Mouse (Mus musculus) embryonic facial prominence, embryonic 13.5 days (tissue): ENCODE measurements around the gene Scyl3. TPM values are rescaled to one million over a fixed set of nuclear protein-coding genes. Genes with fewer than 3 reads are reported as not detected.

ENCODE experiments used
- ATAC-seq: fragments of 200-750 bp; cut with Nextera tagmentation; 2 replicates; pipeline ENCODE4 v1.8.0; 2017; ENCODE audit warnings: low read depth; ENCODE audit not compliant: insufficient number of reproducible peaks, insufficient read depth, low FRiP score, low TSS enrichment
- H3K27ac ChIP-seq: fragments of 300-500 bp; sonication (generic); 2 replicates; pipeline ENCODE4 v1.5.1; 2015; ENCODE audit warnings: moderate library complexity, mild to moderate bottlenecking, inconsistent platforms
- H3K27me3 ChIP-seq: fragments of 300-500 bp; sonication (generic); 2 replicates; pipeline ENCODE4 v1.6.1; 2015; ENCODE audit warnings: mild to moderate bottlenecking, inconsistent platforms
- H3K36me3 ChIP-seq: fragments of 300-500 bp; sonication (generic); 2 replicates; pipeline ENCODE4 v1.6.1; 2015; ENCODE audit warnings: mild to moderate bottlenecking, inconsistent platforms
- H3K4me1 ChIP-seq: fragments of 300-500 bp; sonication (generic); 2 replicates; pipeline ENCODE4 v1.6.1; 2015; ENCODE audit warnings: inconsistent platforms
- H3K4me2 ChIP-seq: fragments of 300-500 bp; sonication (generic); 2 replicates; pipeline ENCODE4 v1.6.1; 2015; ENCODE audit warnings: moderate library complexity, mild to moderate bottlenecking, inconsistent platforms
- H3K4me3 ChIP-seq: fragments of 300-500 bp; sonication (generic); 2 replicates; pipeline ENCODE4 v1.5.1; 2015; ENCODE audit warnings: mild to moderate bottlenecking, inconsistent platforms
- H3K9ac ChIP-seq: fragments of 300-500 bp; sonication (generic); 2 replicates; pipeline ENCODE4 v1.6.1; 2015; ENCODE audit warnings: mild to moderate bottlenecking, inconsistent platforms
- H3K9me3 ChIP-seq: fragments of 300-500 bp; sonication (generic); 2 replicates; pipeline ENCODE4 v1.6.1; 2016; ENCODE audit warnings: inconsistent platforms
- WGBS: fragments of 180-500 bp; shearing (Covaris S2); methylation state at CpG from one replicate; pipeline ENCODE4 v1.1.7; 2015; ENCODE audit warnings: mixed read lengths; 5-methylcytosine and 5-hydroxymethylcytosine counted together
- polyA plus RNA-seq: library from polyadenylated mRNA; unstranded; fragments of >200 nt; fragmentation: Nextera tagmentation; extraction: Ambion mirVana; gene quantifications from 2 replicates; pipeline ENCODE4 v1.2.1, GENCODE M21; 2015

The Scyl3 gene
- polyA plus RNA-seq, 1 experiment from 2014 or later: 20.4 TPM

GRCm38 (mm10) chr1:163910785-163911184 lies 18.1 kb upstream of the Scyl3 start:
- no peaks in the 10 kb centered on the region for H3K27me3 ChIP-seq
- H3K9me3 ChIP-seq: no peaks in the 10 kb centered on the region
- peaks cover 13% of the 10 kb centered on the region for H3K4me1 ChIP-seq
- peaks cover 3% of the 10 kb centered on the region; the same call in 1 of the 2 replicates for H3K36me3 ChIP-seq
- no peak overlapping the region for H3K4me3 ChIP-seq
- WGBS: 85% methylated on average over 9 of the region's 9 CpGs
- no peak overlapping the region for H3K9ac ChIP-seq
- no peak for ATAC-seq
- no peak overlapping the region for H3K4me2 ChIP-seq
- no peak overlapping the region for H3K27ac ChIP-seq

GRCm38 (mm10) chr1:163911981-163912380 lies 16.9 kb upstream of the Scyl3 start:
- no peak for ATAC-seq
- no peak overlapping the region for H3K9ac ChIP-seq
- WGBS: 92% methylated on average over 11 of the region's 11 CpGs
- no peaks in the 10 kb centered on the region for H3K27me3 ChIP-seq
- no peak overlapping the region for H3K4me3 ChIP-seq
- peaks cover 13% of the 10 kb centered on the region for H3K4me1 ChIP-seq
- H3K4me2 ChIP-seq: no peak overlapping the region
- peaks cover 11% of the 10 kb centered on the region for H3K36me3 ChIP-seq
- no peaks in the 10 kb centered on the region for H3K9me3 ChIP-seq
- no peak overlapping the region for H3K27ac ChIP-seq

GRCm38 (mm10) chr1:163917349-163918160 lies 11.3 kb upstream of the Scyl3 start:
- Histone ChIP-seq H3K36me3 (peaks cover 21% of the 10 kb centered on the region), H3K4me3 (no peak overlapping the region), H3K27ac (no peak overlapping the region), H3K9ac (no peak overlapping the region), H3K9me3 (no peaks in the 10 kb centered on the region), H3K4me1 (no peaks in the 10 kb centered on the region), H3K27me3 (no peaks in the 10 kb centered on the region), H3K4me2 (no peak overlapping the region)
- no peak for ATAC-seq
- WGBS: 96% methylated on average over 5 of the region's 5 CpGs

GRCm38 (mm10) chr1:163924093-163924492 lies 4.8 kb upstream of the Scyl3 start:
- no peak overlapping the region for H3K4me3 ChIP-seq
- H3K27me3 ChIP-seq: no peaks in the 10 kb centered on the region
- H3K27ac ChIP-seq: no peak overlapping the region
- no peak overlapping the region for H3K9ac ChIP-seq
- no peaks in the 10 kb centered on the region for H3K9me3 ChIP-seq
- WGBS: 92% methylated on average over 8 of the region's 8 CpGs
- no peak overlapping the region for H3K4me2 ChIP-seq
- no peak for ATAC-seq
- 0 out of 2 replicates have a peak, but pooled peaks cover 4% of the 10 kb centered on the region for H3K4me1 ChIP-seq
- no peaks in the 10 kb centered on the region for H3K36me3 ChIP-seq

GRCm38 (mm10) chr1:163929636-163930457 lies 947 bp downstream of the Scyl3 start:
- Histone ChIP-seq H3K9ac (peak overlapping the region; percentile 95), H3K4me2 (peak overlapping the region; percentile 76), H3K4me3 (peak overlapping the region; percentile 96), H3K27ac (peak overlapping the region; percentile 73), H3K27me3 (no peaks in the 10 kb centered on the region), H3K9me3 (no peaks in the 10 kb centered on the region), H3K4me1 (peaks cover 18% of the 10 kb centered on the region), H3K36me3 (peaks cover 15% of the 10 kb centered on the region)
- WGBS: under 1% methylated on average over 76 of the region's 77 CpGs
- peak; percentile 88 for ATAC-seq

- ATAC-seq: no peak
- Histone ChIP-seq H3K4me3 (peak overlapping the region; percentile 96), H3K9ac (peak overlapping the region; percentile 95), H3K4me2 (peak overlapping the region; percentile 76), H3K36me3 (peaks cover 21% of the 10 kb centered on the region), H3K27me3 (no peaks in the 10 kb centered on the region), H3K4me1 (peaks cover 18% of the 10 kb centered on the region), H3K27ac (peak overlapping the region; percentile 73; the same call in 1 of the 2 replicates), H3K9me3 (no peaks in the 10 kb centered on the region)
- WGBS: 4% methylated on average over 12 of the region's 12 CpGs
Observed at GRCm38 (mm10) chr1:163930458-163930794, 1.5 kb downstream of the Scyl3 start.

GRCm38 (mm10) chr1:163931801-163932200 lies 2.9 kb downstream of the Scyl3 start:
- ATAC-seq: no peak
- Histone ChIP-seq H3K4me2 (no peak overlapping the region), H3K36me3 (peaks cover 34% of the 10 kb centered on the region), H3K27me3 (no peaks in the 10 kb centered on the region), H3K9me3 (no peaks in the 10 kb centered on the region), H3K4me3 (no peak overlapping the region), H3K27ac (no peak overlapping the region), H3K9ac (no peak overlapping the region), H3K4me1 (peaks cover 18% of the 10 kb centered on the region)
- WGBS: 82% methylated on average over 8 of the region's 8 CpGs

GRCm38 (mm10) chr1:163934591-163934990 lies 5.7 kb downstream of the Scyl3 start:
- H3K36me3 ChIP-seq: peaks cover 56% of the 10 kb centered on the region
- WGBS: 84% methylated on average over 2 of the region's 2 CpGs
- H3K9me3 ChIP-seq: no peaks in the 10 kb centered on the region
- no peak overlapping the region for H3K4me3 ChIP-seq
- no peak overlapping the region for H3K4me2 ChIP-seq
- H3K4me1 ChIP-seq: peaks cover 14% of the 10 kb centered on the region
- no peaks in the 10 kb centered on the region for H3K27me3 ChIP-seq
- ATAC-seq: no peak
- no peak overlapping the region for H3K27ac ChIP-seq
- no peak overlapping the region for H3K9ac ChIP-seq

GRCm38 (mm10) chr1:163942056-163942455 lies 13.2 kb downstream of the Scyl3 start:
- no peak for ATAC-seq
- H3K4me1 ChIP-seq: no peaks in the 10 kb centered on the region
- H3K4me2 ChIP-seq: no peak overlapping the region
- no peaks in the 10 kb centered on the region for H3K9me3 ChIP-seq
- WGBS: 52% methylated on average over 6 of the region's 6 CpGs
- peaks cover 87% of the 10 kb centered on the region for H3K36me3 ChIP-seq
- no peak overlapping the region for H3K9ac ChIP-seq
- H3K4me3 ChIP-seq: no peak overlapping the region
- H3K27ac ChIP-seq: no peak overlapping the region
- no peaks in the 10 kb centered on the region for H3K27me3 ChIP-seq

GRCm38 (mm10) chr1:163953396-163953795 lies 24.5 kb downstream of the Scyl3 start:
- H3K36me3 ChIP-seq: peaks cover 81% of the 10 kb centered on the region
- 88% methylated on average over 2 of the region's 2 CpGs for WGBS
- H3K9me3 ChIP-seq: no peaks in the 10 kb centered on the region
- H3K4me2 ChIP-seq: no peak overlapping the region
- ATAC-seq: no peak
- no peak overlapping the region for H3K9ac ChIP-seq
- H3K4me3 ChIP-seq: no peak overlapping the region
- no peak overlapping the region for H3K27ac ChIP-seq
- no peaks in the 10 kb centered on the region for H3K27me3 ChIP-seq
- H3K4me1 ChIP-seq: no peaks in the 10 kb centered on the region

GRCm38 (mm10) chr1:163958036-163958435 lies 29.1 kb downstream of the Scyl3 start:
- no peaks in the 10 kb centered on the region for H3K27me3 ChIP-seq
- no peak overlapping the region for H3K4me3 ChIP-seq
- ATAC-seq: no peak
- no peak overlapping the region for H3K9ac ChIP-seq
- 82% methylated on average over 3 of the region's 3 CpGs for WGBS
- H3K4me2 ChIP-seq: no peak overlapping the region
- no peaks in the 10 kb centered on the region for H3K4me1 ChIP-seq
- H3K27ac ChIP-seq: no peak overlapping the region
- no peaks in the 10 kb centered on the region for H3K9me3 ChIP-seq
- peaks cover 61% of the 10 kb centered on the region for H3K36me3 ChIP-seq
